Mouse (Mus musculus) cerebellum, adult 2 months (tissue): Measurements from ENCODE around the gene Snx11. TPM values are rescaled to one million over a fixed set of nuclear protein-coding genes. Genes with fewer than 3 reads are reported as not detected.
"Not testable (repeated sequence)": the region's sequence is repeated elsewhere in the genome, so short reads cannot be mapped to it uniquely, and the experiment has no call there.

Experiments used
- DNase-seq, 2 experiments: peaks; one replicate each; pipeline ENCODE4 v3.0.0; 2021
- H3K27ac ChIP-seq: fragments of 200-500 bp; 2 replicates; pipeline ENCODE4 v1.5.1; 2012; ENCODE audit warnings: low read length, control low read depth, inconsistent platforms; ENCODE audit not compliant: insufficient read depth
- H3K27me3 ChIP-seq: fragments of 200-500 bp; 2 replicates; pipeline ENCODE4 v1.6.1; 2012; ENCODE audit warnings: inconsistent platforms, mild to moderate bottlenecking, low read length, moderate library complexity; ENCODE audit not compliant: control insufficient read depth, insufficient read depth
- H3K4me1 ChIP-seq: fragments of 200-500 bp; 2 replicates; pipeline ENCODE4 v1.6.1; 2011; ENCODE audit warnings: low read length; ENCODE audit not compliant: control insufficient read depth, insufficient read depth
- H3K4me3 ChIP-seq: fragments of 200-500 bp; replicated peaks from 2 replicates; pipeline ENCODE3; 2011; ENCODE audit warnings: mild to moderate bottlenecking, low read depth, low read length, control low read depth; ENCODE audit not compliant: insufficient read depth
- CTCF ChIP-seq: fragments of 200-500 bp; IDR thresholded peaks from 2 replicates; pipeline ENCODE4 v1.5.1; 2011; ENCODE audit warnings: low read depth, mild to moderate bottlenecking, control low read depth, low read length, moderate library complexity, borderline replicate concordance; ENCODE audit not compliant: insufficient read depth
- POLR2A ChIP-seq: fragments of 200-500 bp; IDR thresholded peaks from 2 replicates; pipeline ENCODE4 v1.6.1; 2011; ENCODE audit warnings: low read length, control low read depth, borderline replicate concordance; ENCODE audit not compliant: insufficient read depth
- WGBS: fragments of 180-500 bp; shearing (Covaris S2); methylation state at CpG from one replicate; pipeline ENCODE4 v1.1.7; 2018; 5-methylcytosine and 5-hydroxymethylcytosine counted together
- polyA plus RNA-seq: library from polyadenylated mRNA; depleted of rRNA; stranded (reverse); fragments of >200 nt; gene quantifications from 2 replicates; pipeline ENCODE4 v1.2.3, GENCODE M21; 2012

The Snx11 gene
- polyA plus RNA-seq, 1 experiment: 38.5 TPM

DNA sequence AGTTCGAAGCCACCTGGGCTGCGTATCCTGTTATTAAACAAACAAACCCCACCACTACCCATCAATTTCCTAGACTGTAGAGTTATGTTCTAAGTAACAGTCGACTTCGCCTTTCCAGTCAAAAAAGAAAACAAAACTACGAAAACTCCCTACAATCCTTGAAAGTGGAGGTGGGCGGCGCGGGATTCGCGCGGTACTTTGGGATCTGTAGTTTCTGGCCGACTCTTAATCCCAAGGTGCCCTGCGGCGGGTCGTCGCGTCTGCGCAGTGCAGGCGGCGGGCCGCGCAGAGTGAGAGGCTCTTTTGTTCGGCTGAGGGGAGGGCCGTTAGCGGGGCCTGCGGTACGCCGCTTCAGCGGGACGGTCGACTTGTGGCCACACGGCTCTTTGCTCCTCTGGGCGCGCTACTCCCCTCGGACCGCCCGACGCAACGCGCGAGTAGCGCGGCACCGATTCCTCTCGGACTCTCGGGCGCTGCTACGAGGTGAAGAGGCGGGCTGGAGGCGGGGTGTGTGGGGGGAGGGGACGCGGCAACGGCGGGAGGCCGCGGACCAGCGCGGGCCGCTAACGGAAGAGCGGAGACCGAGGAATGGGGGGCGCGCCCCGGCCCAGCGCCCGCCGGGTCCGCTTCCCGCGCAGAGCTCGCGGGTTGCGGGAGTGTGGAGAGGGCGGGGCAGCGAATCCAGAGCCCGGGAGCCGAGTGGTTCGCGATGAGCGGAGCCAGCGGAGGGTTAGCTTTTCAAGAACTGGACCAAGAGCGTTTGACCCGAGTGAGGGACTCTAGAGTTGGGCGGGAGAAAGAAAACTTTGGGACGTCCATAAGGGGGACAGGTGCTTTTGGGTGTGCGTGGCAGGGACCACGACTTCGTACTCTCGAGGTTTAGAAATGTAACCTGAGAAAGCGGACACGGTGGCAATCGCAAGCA, 11.8 kb upstream of the Snx11 start, which contains the start of gene Cbx1:
Gene Cbx1 (plus strand): TSS at position 257 of the 925 bp plus-strand sequence.
- peak; percentile 89 to 90 for DNase-seq
- WGBS: under 1% methylated on average over 91 of the region's 93 CpGs

GRCm38 (mm10) chr11:96786731-96787450, 9.5 kb upstream of the Snx11 start:
- H3K4me1 ChIP-seq: peaks cover 2% of the 10 kb centered on the region; the same call in 1 of the 2 replicates
- no peak overlapping the region for H3K27ac ChIP-seq
- H3K4me3 ChIP-seq: no peak overlapping the region
- TF ChIP-seq POLR2A (no peak), CTCF (no peak)
- DNase-seq: no peak
- H3K27me3 ChIP-seq: no peaks in the 10 kb centered on the region
- WGBS: 45% methylated on average over 9 of the region's 9 CpGs

More for the DNA sequence above, 11.8 kb upstream of the Snx11 start, which contains the start of gene Cbx1:
- TF ChIP-seq POLR2A (peak; percentile 82), CTCF (no peak)
- peak within 1 kb of the TSS; percentile 65; the same call in 1 of the 2 replicates for H3K27ac ChIP-seq
- peak within 1 kb of the TSS; percentile 88 for H3K4me3 ChIP-seq
- H3K27me3 ChIP-seq: no peaks in the 10 kb centered on the region
- peaks cover 2% of the 10 kb centered on the region; the same call in 1 of the 2 replicates for H3K4me1 ChIP-seq

- H3K27ac ChIP-seq, H3K4me1 ChIP-seq, H3K4me3 ChIP-seq, H3K27me3 ChIP-seq: not testable (repeated sequence)
- TF ChIP-seq CTCF: peak; percentile 69
- under 1% methylated on average over 7 of the region's 7 CpGs for WGBS
- peak; percentile 41 to 71 for DNase-seq
Observed at GRCm38 (mm10) chr11:96784847-96785246, 7.5 kb upstream of the Snx11 start.

DNA sequence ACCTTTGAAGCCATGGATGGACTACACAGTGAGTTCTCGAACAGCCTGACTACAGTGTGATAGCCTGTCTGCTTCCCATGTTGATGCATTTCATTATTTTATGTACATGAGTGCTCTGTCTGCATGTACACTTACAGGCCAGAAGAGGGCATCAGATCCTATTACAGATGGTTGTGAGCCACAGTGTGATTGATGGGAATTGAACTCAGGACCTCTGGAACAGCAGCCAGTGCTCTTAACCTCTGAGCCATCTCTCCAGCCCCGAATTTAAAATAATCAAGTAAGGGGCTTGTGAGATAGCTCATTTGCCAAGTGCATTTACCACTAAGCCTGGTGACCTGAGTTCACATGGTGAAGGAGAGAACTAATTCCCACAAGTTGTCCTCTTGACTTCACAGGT, 4.1 kb upstream of the Snx11 start:
- WGBS: 64% methylated on average over 2 of the region's 2 CpGs
- H3K4me3 ChIP-seq: no peak overlapping the region
- TF ChIP-seq CTCF (no peak), POLR2A (no peak)

DNA sequence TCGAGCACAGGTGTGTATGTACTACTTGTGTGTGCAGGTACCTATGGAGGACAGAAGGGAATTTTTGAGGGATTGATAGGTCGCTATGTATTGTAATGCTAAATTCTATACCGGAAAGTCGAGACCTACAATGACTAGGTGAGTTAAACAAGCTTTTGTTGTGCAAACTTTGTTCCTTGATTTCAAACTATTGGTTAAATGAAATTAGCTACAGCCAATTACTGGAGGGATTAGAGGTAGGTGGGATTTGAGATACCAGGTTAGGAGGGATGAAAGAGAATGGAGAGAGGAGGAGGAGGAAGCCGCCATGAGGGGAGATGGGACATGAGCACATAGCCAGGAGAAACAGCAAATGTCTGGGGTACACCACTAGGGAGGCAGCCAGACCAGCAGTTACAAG, 2.9 kb upstream of the Snx11 start:
- no peak overlapping the region for H3K27ac ChIP-seq
- H3K27me3 ChIP-seq: no peaks in the 10 kb centered on the region
- TF ChIP-seq POLR2A: no peak
- TF ChIP-seq CTCF: no peak
- no peaks in the 10 kb centered on the region; the same call in 1 of the 2 replicates for H3K4me1 ChIP-seq
- WGBS: 82% methylated on average over 5 of the region's 5 CpGs
- DNase-seq: no peak
- no peak overlapping the region for H3K4me3 ChIP-seq

More for the DNA sequence above, 4.1 kb upstream of the Snx11 start:
- Histone ChIP-seq H3K27me3 (no peaks in the 10 kb centered on the region), H3K27ac (no peak overlapping the region), H3K4me1 (no peaks in the 10 kb centered on the region; the same call in 1 of the 2 replicates)
- no peak for DNase-seq

DNA sequence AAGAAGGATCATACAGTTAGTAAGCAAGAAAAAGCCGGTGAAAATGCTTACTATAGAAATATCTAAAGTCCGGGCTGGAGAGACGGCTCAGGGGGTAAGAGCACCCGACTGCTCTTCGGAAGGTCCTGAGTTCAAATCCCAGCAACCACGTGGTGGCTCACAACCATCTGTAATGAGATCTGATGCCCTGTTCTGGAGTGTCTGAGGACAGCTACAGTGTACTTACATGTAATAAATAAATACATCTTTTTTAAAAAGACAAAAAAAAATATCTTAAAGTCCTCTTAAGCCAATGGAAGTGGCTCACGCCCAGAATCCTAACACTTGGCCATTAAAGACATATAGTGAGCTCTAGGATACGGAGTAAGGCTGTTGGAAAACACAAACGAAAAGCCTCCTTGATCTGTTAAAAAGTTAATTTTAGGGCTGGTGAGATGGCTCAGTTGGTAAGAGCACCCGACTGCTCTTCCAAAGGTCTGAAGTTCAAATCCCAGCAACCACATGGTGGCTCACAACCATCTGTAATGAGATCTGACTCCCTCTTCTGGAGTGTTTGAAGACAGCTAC, 785 bp upstream of the Snx11 start:
- WGBS: 71% methylated on average over 10 of the region's 10 CpGs
- not testable (repeated sequence) for DNase-seq, H3K27ac ChIP-seq, H3K27me3 ChIP-seq, H3K4me1 ChIP-seq
- peak overlapping the region; percentile 70 for H3K4me3 ChIP-seq

GRCm38 (mm10) chr11:96776068-96776467, 1.3 kb downstream of the Snx11 start:
- no peak for DNase-seq
- no peak for TF ChIP-seq POLR2A
- no peak for TF ChIP-seq CTCF
- H3K4me3 ChIP-seq: no peak overlapping the region
- no peaks in the 10 kb centered on the region; the same call in 1 of the 2 replicates for H3K4me1 ChIP-seq
- no peaks in the 10 kb centered on the region for H3K27me3 ChIP-seq
- 31% methylated on average over 3 of the region's 3 CpGs for WGBS
- no peak overlapping the region for H3K27ac ChIP-seq
